25 mouse cellular contexts compared by ENCODE assay signal in genomic region chr10:59413711-59414110, GRCm38 (mm10). TPM values are rescaled to one million over a fixed set of nuclear protein-coding genes. Genes with fewer than 3 reads are reported as not detected.
DNase-seq lines count a peak whose midpoint lies in the region; ATAC-seq and TF ChIP-seq lines count a peak whose summit lies in the region.
"Had no signal": no experiment of that assay in that cellular context is flagged by ENCODE, and none has a peak within 500 bp of the region (broad histone marks: within the 10 kb centered on the region; RNA-seq: fewer than 3 reads in every experiment).

No protein-coding gene starts in this region.

- no peak for DNase-seq in gastrocnemius, adult 2 months
- DNase-seq in gastrocnemius, adult 8-10 months (ENCODE audit: low spot score in 2 of 2) = no peak
- DNase-seq in liver, embryonic 14.5 days (ENCODE audit: low read depth in 3 of 3, low spot score in 3 of 3) = no peak
- DNase-seq in liver, embryonic 11.5 days (ENCODE audit: low spot score) = no peak
- peak; percentile 54 for DNase-seq in ZHBTc4 (ENCODE audit: low read depth, low spot score)
- no peak for DNase-seq in hindbrain, embryonic 10.5 days (ENCODE audit: low spot score)
- no peak for DNase-seq in urinary bladder, postnatal 36 days (ENCODE audit: low spot score in 2 of 2)
- DNase-seq: adrenal gland, postnatal 25 days; cerebellum, adult 8-10 months; gastrocnemius, postnatal 14 days; heart, adult 18-20 months; heart, postnatal 36 days; kidney, adult 18-20 months; kidney, postnatal 36 days; layer of hippocampus, adult 9-11 months; right cerebral cortex, adult 18-20 months; spleen, adult 18-20 months had no signal

- H3K4me2 ChIP-seq in liver, embryonic 14.5 days (ENCODE audit: low read depth) = no peak overlapping the region
- H3K4me2 ChIP-seq in liver, embryonic 11.5 days = no peak overlapping the region
- H3K4me2 ChIP-seq: limb, embryonic 13.5 days; lung, embryonic 15.5 days; midbrain, embryonic 13.5 days; neural tube, embryonic 13.5 days had no signal

- peak; percentile 23; the same call in 1 of the 2 replicates for TF ChIP-seq CTCF in gastrocnemius, adult 2 months (IDR thresholded peaks at IDR 0.05)
- TF ChIP-seq CTCF in liver, embryonic 14.5 days (IDR thresholded peaks at IDR 0.05; ENCODE audit: low read depth) = peak; percentile 49
- peak; percentile 33 for TF ChIP-seq CTCF in ES-Bruce4 (IDR thresholded peaks at IDR 0.05; ENCODE audit: low read depth, low read length)

- TF ChIP-seq EP300 in liver, embryonic 14.5 days (IDR thresholded peaks at IDR 0.05; ENCODE audit: low read depth) = no peak
- TF ChIP-seq EP300 in ES-Bruce4 (IDR thresholded peaks at IDR 0.05; ENCODE audit: insufficient read depth, low read depth, low read length) = no peak

- no peak overlapping the region for H3K27ac ChIP-seq in gastrocnemius, adult 2 months
- no peak overlapping the region for H3K27ac ChIP-seq in liver, embryonic 14.5 days
- H3K27ac ChIP-seq in liver, embryonic 11.5 days (ENCODE audit: low read depth, low read length) = no peak overlapping the region
- no peak overlapping the region for H3K27ac ChIP-seq in ES-Bruce4 (ENCODE audit: insufficient read depth, low read length)
- no peak overlapping the region for H3K27ac ChIP-seq in hindbrain, embryonic 10.5 days
- H3K27ac ChIP-seq: forebrain, embryonic 10.5 days; hindbrain, postnatal 0 days; limb, embryonic 13.5 days; lung, embryonic 15.5 days; midbrain, embryonic 13.5 days; neural tube, embryonic 13.5 days had no signal

- H3K9ac ChIP-seq in liver, embryonic 14.5 days (replicated peaks) = no peak overlapping the region
- no peak overlapping the region for H3K9ac ChIP-seq in liver, embryonic 11.5 days (ENCODE audit: low read depth, low read length)
- no peak overlapping the region for H3K9ac ChIP-seq in ES-Bruce4 (ENCODE audit: low read depth, poor library complexity, severe bottlenecking)
- H3K9ac ChIP-seq: limb, embryonic 13.5 days; lung, embryonic 15.5 days; midbrain, embryonic 13.5 days; neural tube, embryonic 13.5 days had no signal

- TF ChIP-seq POLR2A in ES-Bruce4 (IDR thresholded peaks at IDR 0.05; ENCODE audit: insufficient read depth, low read length) = no peak

- intact Hi-C loops in gastrocnemius, adult 2 months (cut with DNase I) = no loop called here

- 74% methylated on average over 4 of the region's 4 CpGs for WGBS in liver, embryonic 14.5 days (ENCODE audit: insufficient replicate concordance)
- 83% methylated on average over 4 of the region's 4 CpGs for whole genome bisulfite sequencing in liver, embryonic 11.5 days
- 89% methylated on average over 4 of the region's 4 CpGs for whole genome bisulfite sequencing in hindbrain, embryonic 10.5 days

- no peak for ATAC-seq in liver, embryonic 14.5 days (ENCODE audit: insufficient read depth)
- ATAC-seq in liver, embryonic 11.5 days (replicated peaks; ENCODE audit: low FRiP score) = no peak
- ATAC-seq: hindbrain, postnatal 0 days; midbrain, embryonic 13.5 days had no signal

- no peaks in the 10 kb centered on the region for H3K27me3 ChIP-seq in liver, embryonic 14.5 days (ENCODE audit: control insufficient read depth, insufficient read depth, low read length)
- no peaks in the 10 kb centered on the region for H3K27me3 ChIP-seq in liver, embryonic 11.5 days (replicated peaks; ENCODE audit: control insufficient read depth, insufficient read depth, low read length)
- H3K27me3 ChIP-seq in ES-Bruce4 (ENCODE audit: control insufficient read depth, insufficient read depth, low read length, poor library complexity, severe bottlenecking) = no peaks in the 10 kb centered on the region
- no peaks in the 10 kb centered on the region for H3K27me3 ChIP-seq in hindbrain, embryonic 10.5 days (ENCODE audit: insufficient read depth, poor library complexity, severe bottlenecking)
- H3K27me3 ChIP-seq: lung, embryonic 15.5 days; midbrain, embryonic 13.5 days; neural tube, embryonic 13.5 days had no signal

- H3K36me3 ChIP-seq in liver, embryonic 14.5 days (replicated peaks; ENCODE audit: control insufficient read depth, insufficient read depth, low read depth) = no peaks in the 10 kb centered on the region
- H3K36me3 ChIP-seq in liver, embryonic 11.5 days (ENCODE audit: control insufficient read depth, insufficient read depth, low read length) = no peaks in the 10 kb centered on the region
- no peaks in the 10 kb centered on the region for H3K36me3 ChIP-seq in ES-Bruce4 (ENCODE audit: control insufficient read depth, insufficient read depth, low read length, poor library complexity, severe bottlenecking)
- no peaks in the 10 kb centered on the region for H3K36me3 ChIP-seq in hindbrain, embryonic 10.5 days
- H3K36me3 ChIP-seq: forebrain, embryonic 10.5 days; limb, embryonic 13.5 days; lung, embryonic 15.5 days; midbrain, embryonic 13.5 days; neural tube, embryonic 13.5 days had no signal

- no peaks in the 10 kb centered on the region for H3K4me1 ChIP-seq in liver, embryonic 14.5 days (replicated peaks; ENCODE audit: control insufficient read depth in 2 of 2, insufficient read depth in 2 of 2, low read length in 1 of 2)
- no peaks in the 10 kb centered on the region for H3K4me1 ChIP-seq in liver, embryonic 11.5 days (replicated peaks; ENCODE audit: control insufficient read depth, insufficient read depth, low read length)
- no peaks in the 10 kb centered on the region for H3K4me1 ChIP-seq in ES-Bruce4 (ENCODE audit: control insufficient read depth, insufficient read depth, low read length)
- H3K4me1 ChIP-seq in hindbrain, embryonic 10.5 days (replicated peaks) = peaks cover 7% of the 10 kb centered on the region; the same call in 1 of the 2 replicates
- H3K4me1 ChIP-seq: lung, embryonic 15.5 days; midbrain, embryonic 13.5 days; neural tube, embryonic 13.5 days had no signal

- H3K4me3 ChIP-seq in gastrocnemius, adult 2 months = no peak overlapping the region
- H3K4me3 ChIP-seq in liver, embryonic 14.5 days (ENCODE audit: insufficient read depth in 1 of 2, low read depth in 2 of 2, low read length in 2 of 2) = no peak overlapping the region
- H3K4me3 ChIP-seq in liver, embryonic 11.5 days (ENCODE audit: low read depth, low read length) = no peak overlapping the region
- H3K4me3 ChIP-seq in ES-Bruce4 (ENCODE audit: low read depth, low read length) = no peak overlapping the region
- H3K4me3 ChIP-seq in hindbrain, embryonic 10.5 days = no peak overlapping the region
- H3K4me3 ChIP-seq: forebrain, embryonic 10.5 days; limb, embryonic 13.5 days; lung, embryonic 15.5 days; midbrain, embryonic 13.5 days; neural tube, embryonic 13.5 days had no signal

- no peaks in the 10 kb centered on the region for H3K9me3 ChIP-seq in liver, embryonic 14.5 days (ENCODE audit: control insufficient read depth, low read length)
- H3K9me3 ChIP-seq in liver, embryonic 11.5 days (ENCODE audit: control insufficient read depth, low read length) = no peaks in the 10 kb centered on the region
- H3K9me3 ChIP-seq in ES-Bruce4 (replicated peaks; ENCODE audit: control insufficient read depth, insufficient read depth, low read length, poor library complexity, severe bottlenecking) = no peaks in the 10 kb centered on the region
- no peaks in the 10 kb centered on the region for H3K9me3 ChIP-seq in hindbrain, embryonic 10.5 days
- H3K9me3 ChIP-seq: forebrain, embryonic 10.5 days; limb, embryonic 13.5 days; lung, embryonic 15.5 days; midbrain, embryonic 13.5 days; neural tube, embryonic 13.5 days had no signal

RNA-seq across cellular contexts. Expression of gene Pla2g12b, which starts 10.3 kb away (rescaled TPM):
- not detected for total RNA-seq in gastrocnemius, adult 2 months (2021)
- not detected for total RNA-seq in gastrocnemius, adult 8-10 months (2022)
- polyA plus RNA-seq in liver, embryonic 14.5 days (2012; rRNA removed) = 19.9 and 21.6 TPM in 2 replicates
- polyA plus RNA-seq in liver, embryonic 14.5 days (2014; fragmentation: Nextera tagmentation; extraction: Ambion mirVana) = 43.3 and 43.9 TPM in 2 replicates
- polyA plus RNA-seq in liver, embryonic 11.5 days (2014; fragmentation: Nextera tagmentation; extraction: Ambion mirVana) = 45.7 and 46.7 TPM in 2 replicates
- not detected in 2 replicates for polyA plus RNA-seq in ES-Bruce4 (2011; ENCODE audit: insufficient read depth, insufficient read length, low read depth, missing spikeins)
- polyA plus RNA-seq in hindbrain, embryonic 10.5 days (2016; fragmentation: Nextera tagmentation; extraction: Ambion mirVana) = not detected in 2 replicates
- total RNA-seq: adrenal gland, postnatal 25 days; heart, adult 18-20 months; heart, postnatal 36 days; hindbrain, postnatal 0 days had no signal
- polyA plus RNA-seq: forebrain, embryonic 10.5 days; hindbrain, postnatal 0 days; limb, embryonic 13.5 days; midbrain, embryonic 13.5 days; neural tube, embryonic 13.5 days; thymus, postnatal 0 days had no signal

RNA-seq across cellular contexts. Expression of gene Gm10273, which starts 18.3 kb away (rescaled TPM):
- 100 to 1,000 TPM; 149 to 171 TPM for total RNA-seq in gastrocnemius, adult 2 months (2021)
- 100 to 1,000 TPM; 116 to 196 (median 125) TPM for total RNA-seq in gastrocnemius, adult 8-10 months (2022)
- polyA plus RNA-seq in liver, embryonic 14.5 days (2012; rRNA removed) = 3.5 and 4.8 TPM in 2 replicates
- polyA plus RNA-seq in liver, embryonic 14.5 days (2014; fragmentation: Nextera tagmentation; extraction: Ambion mirVana) = 8.0 and 15.6 TPM in 2 replicates
- 9.2 and 10.1 TPM in 2 replicates for polyA plus RNA-seq in liver, embryonic 11.5 days (2014; fragmentation: Nextera tagmentation; extraction: Ambion mirVana)
- 21.1 and 49.8 TPM in 2 replicates for polyA plus RNA-seq in ES-Bruce4 (2011; ENCODE audit: insufficient read depth, insufficient read length, low read depth, missing spikeins)
- 2.4 and 9.9 TPM in 2 replicates for polyA plus RNA-seq in hindbrain, embryonic 10.5 days (2016; fragmentation: Nextera tagmentation; extraction: Ambion mirVana)
- polyA plus RNA-seq: neural tube, embryonic 13.5 days had no signal

RNA-seq across cellular contexts. Expression of gene Oit3, which starts 27.9 kb away (rescaled TPM):
- under 1 TPM in 1 of 2 experiments, not detected in 1; 0.11 TPM for total RNA-seq in gastrocnemius, adult 2 months (2021)
- not detected for total RNA-seq in gastrocnemius, adult 8-10 months (2022)
- polyA plus RNA-seq in liver, embryonic 14.5 days (2012; rRNA removed) = 14.9 and 16.0 TPM in 2 replicates
- polyA plus RNA-seq in liver, embryonic 14.5 days (2014; fragmentation: Nextera tagmentation; extraction: Ambion mirVana) = 17.5 and 17.6 TPM in 2 replicates
- 43.2 and 45.7 TPM in 2 replicates for polyA plus RNA-seq in liver, embryonic 11.5 days (2014; fragmentation: Nextera tagmentation; extraction: Ambion mirVana)
- polyA plus RNA-seq in ES-Bruce4 (2011; ENCODE audit: insufficient read depth, insufficient read length, low read depth, missing spikeins) = not detected in 2 replicates
- 0.76 and 1.3 TPM in 2 replicates for polyA plus RNA-seq in hindbrain, embryonic 10.5 days (2016; fragmentation: Nextera tagmentation; extraction: Ambion mirVana)
- total RNA-seq: heart, adult 18-20 months; heart, postnatal 36 days; hindbrain, postnatal 0 days had no signal

Comparison
In these comparisons a context has a peak if more than half of its experiments do, and no peak if none do; other contexts are left out.
1. RNA of gene Pla2g12b, which starts 10.3 kb away (polyA plus RNA-seq): 45.7 to 46.7 TPM in liver, embryonic 11.5 days and 19.9 to 43.9 TPM in liver, embryonic 14.5 days; not detected in ES-Bruce4 and not detected in hindbrain, embryonic 10.5 days; every median in the first group is over 10 times any median in the second.
2. Peak in every context shown above with its lines, with median percentiles within 50 percentile points of each other: CTCF ChIP-seq.